Mouse (Mus musculus) left cerebral cortex, adult 6 months (tissue): ENCODE results near the gene Ipcef1. TPM values are rescaled to one million over a fixed set of nuclear protein-coding genes. Genes with fewer than 3 reads are reported as not detected.

Source experiments
- long read RNA-seq, 2 experiments: library from polyadenylated mRNA; unstranded; transcript quantifications; one replicate each; pipeline ENCODE4 v2.0.0; 2019 to 2020
- polyA plus RNA-seq: library from polyadenylated mRNA; unstranded; fragments of <200 nt; fragmentation: Nextera tagmentation; gene quantifications from 2 replicates; pipeline ENCODE4 v1.2.3, GENCODE M21; 2021

Ipcef1 gene
- polyA plus RNA-seq: 20.1 and 20.4 TPM in 2 replicates
- long read RNA-seq, experiment 1, full-length matches to known transcripts: 11 of 88 reads
- long read RNA-seq, experiment 1, partial matches to known transcripts: 4 of 88 reads
- long read RNA-seq, experiment 1, other reads (novel, unspliced or antisense): 73 of 88 reads
- long read RNA-seq, experiment 2, full-length matches to known transcripts: 3 of 31 reads
- long read RNA-seq, experiment 2, partial matches to known transcripts: 3 of 31 reads
- long read RNA-seq, experiment 2, other reads (novel, unspliced or antisense): 25 of 31 reads

GRCm38 (mm10) chr10:7052315-7053017 is at the start of gene Ipcef1:
TSS of gene Ipcef1 (minus strand) at chr10:7052478.

Other genes with a start within 250 kb of the Ipcef1 start
- gene Cnksr3, start 159.8 kb upstream of the Ipcef1 start, polyA plus RNA-seq: 0.98 and 1.6 TPM in 2 replicates